Mouse (Mus musculus) olfactory bulb, adult 2 months (tissue): ENCODE results near the gene Rsph14.

Experiments
- CTCF ChIP-seq: fragments of 200-500 bp; IDR thresholded peaks from 2 replicates; pipeline ENCODE4 v1.5.1; 2012; ENCODE audit warnings: low read depth, mild to moderate bottlenecking, low read length, moderate library complexity; ENCODE audit not compliant: insufficient read depth
- POLR2A ChIP-seq: fragments of 200-500 bp; IDR thresholded peaks from 2 replicates; pipeline ENCODE4 v1.6.1; 2012; ENCODE audit warnings: mild to moderate bottlenecking, low read depth, low read length, moderate library complexity; ENCODE audit not compliant: insufficient read depth

GRCm38 (mm10) chr10:74964380-74964779, 68.0 kb downstream of the Rsph14 start:
- TF ChIP-seq CTCF (no peak), POLR2A (no peak)
